Mouse (Mus musculus) right cerebral cortex, adult 18-20 months (tissue): ENCODE measurements around the gene Zscan4b.
"Not testable (repeated sequence)": the region's sequence is repeated elsewhere in the genome, so short reads cannot be mapped to it uniquely, and the experiment has no call there.

ENCODE experiments used
- DNase-seq: peaks from one replicate; pipeline ENCODE4 v3.0.0; 2022; ENCODE audit warnings: mixed read lengths

Gene Zscan4b

DNA sequence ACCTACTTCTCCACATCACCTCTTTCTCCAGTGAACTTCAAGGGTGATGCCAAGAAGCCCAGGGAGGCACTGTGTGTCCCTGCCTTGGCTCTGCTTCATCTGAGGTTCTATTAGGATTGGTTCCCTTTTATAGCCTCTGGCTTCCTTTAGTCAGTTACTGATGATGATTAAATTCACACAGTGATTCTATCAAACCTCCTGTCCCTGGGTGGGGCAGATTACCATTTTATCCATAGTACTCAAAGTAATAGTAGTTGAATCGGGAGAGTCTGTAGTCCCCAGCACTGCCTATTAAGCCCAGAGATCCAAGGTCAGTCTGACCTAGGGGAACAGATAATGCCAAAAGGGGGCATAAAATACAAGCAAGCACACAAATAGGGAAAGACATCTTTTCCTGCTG, at the start of gene Zscan4b:
TSS of gene Zscan4b (minus strand) at position 101 of the 400 bp plus-strand sequence.
- not testable (repeated sequence) for DNase-seq
